8 mouse cellular contexts compared by ENCODE assay signal in genomic region chr12:86592509-86592908, GRCm38 (mm10).
"Had no signal": no experiment of that assay in that cellular context is flagged by ENCODE, and none has a peak within 500 bp of the region (broad histone marks: within the 10 kb centered on the region; RNA-seq: fewer than 3 reads in every experiment).

No protein-coding gene starts in this region.

- DNase-seq: kidney, adult 2 months; kidney, postnatal 25 days; layer of hippocampus, adult 9-11 months; liver, embryonic 13.5 days; lung, adult 2 months had no signal

- ATAC-seq: intestine, postnatal 0 days; midbrain, embryonic 13.5 days; midbrain, embryonic 16.5 days had no signal
